Mouse (Mus musculus) brain, embryonic 14.5 days (tissue): ENCODE measurements around the gene Ccdc141.

Experiments
- CTCF ChIP-seq: fragments of 200-500 bp; IDR thresholded peaks from 2 replicates; pipeline ENCODE4 v1.5.1; 2012; ENCODE audit warnings: inconsistent platforms, mild to moderate bottlenecking, moderate library complexity, borderline replicate concordance; ENCODE audit not compliant: insufficient read depth, insufficient read length; ENCODE audit errors: extremely low read depth
- POLR2A ChIP-seq: fragments of 200-500 bp; IDR thresholded peaks from 2 replicates; pipeline ENCODE4 v1.6.1; 2012; ENCODE audit warnings: mild to moderate bottlenecking, inconsistent platforms, borderline replicate concordance; ENCODE audit not compliant: poor library complexity, insufficient read depth, insufficient read length, severe bottlenecking; ENCODE audit errors: extremely low read depth

DNA sequence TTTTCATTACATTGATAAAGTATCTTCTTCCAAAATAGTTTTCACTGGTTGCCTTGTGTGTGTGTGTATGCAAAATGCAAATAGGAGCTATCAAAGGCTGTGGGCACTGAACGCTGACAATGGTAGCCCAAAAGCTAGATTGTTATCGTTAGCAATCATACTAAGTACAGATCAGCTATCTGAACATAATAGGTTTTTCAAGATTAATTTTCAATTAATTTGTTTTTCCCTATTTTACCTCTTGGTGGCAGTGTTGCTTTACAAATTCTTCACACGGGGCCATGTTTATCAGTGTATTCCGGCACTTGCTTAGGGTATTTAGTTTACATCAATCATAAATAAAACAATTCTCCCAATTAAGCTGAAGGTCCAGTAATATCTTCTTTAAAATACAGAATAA lies 199.8 kb downstream of the Ccdc141 start:
- TF ChIP-seq CTCF (no peak), POLR2A (no peak)
